Mouse (Mus musculus) heart, embryonic 10.5 days (tissue): ENCODE data around the gene Pitpnm3. TPM values are rescaled to one million over a fixed set of nuclear protein-coding genes. Genes with fewer than 3 reads are reported as not detected.

Experiments
- DNase-seq: peaks from one replicate; pipeline ENCODE4 v3.0.0-alpha.2; 2017; ENCODE audit warnings: low spot score
- H3K27ac ChIP-seq: fragments of 300-500 bp; sonication (generic); 2 replicates; pipeline ENCODE4 v1.5.1; 2016; ENCODE audit warnings: mild to moderate bottlenecking
- H3K27me3 ChIP-seq: fragments of 300-500 bp; sonication (generic); 2 replicates; pipeline ENCODE4 v1.6.1; 2016; ENCODE audit warnings: mild to moderate bottlenecking; ENCODE audit not compliant: poor library complexity, insufficient read depth, severe bottlenecking
- H3K36me3 ChIP-seq: fragments of 300-500 bp; sonication (generic); 2 replicates; pipeline ENCODE4 v1.6.1; 2016; ENCODE audit warnings: mild to moderate bottlenecking, moderate library complexity
- H3K4me1 ChIP-seq: fragments of 300-500 bp; sonication (generic); 2 replicates; pipeline ENCODE4 v1.6.1; 2016; ENCODE audit warnings: mild to moderate bottlenecking
- H3K4me3 ChIP-seq: fragments of 300-500 bp; sonication (generic); 2 replicates; pipeline ENCODE4 v1.5.1; 2016; ENCODE audit warnings: mild to moderate bottlenecking, moderate library complexity
- H3K9me3 ChIP-seq: fragments of 300-500 bp; sonication (generic); 2 replicates; pipeline ENCODE4 v1.6.1; 2016; ENCODE audit warnings: mild to moderate bottlenecking, moderate library complexity
- WGBS: fragments of 180-500 bp; shearing (Covaris S2); methylation state at CpG from one replicate; pipeline ENCODE4 v1.1.7; 2016; 5-methylcytosine and 5-hydroxymethylcytosine counted together
- polyA plus RNA-seq: library from polyadenylated mRNA; unstranded; fragments of >200 nt; fragmentation: Nextera tagmentation; extraction: Ambion mirVana; gene quantifications from 2 replicates; pipeline ENCODE4 v1.2.1, GENCODE M21; 2016

Gene Pitpnm3
- polyA plus RNA-seq, 1 experiment from 2014 or later = 0.20 TPM

- 45% methylated on average over 3 of the region's 3 CpGs for WGBS
- Histone ChIP-seq H3K4me3 (no peak overlapping the region), H3K4me1 (0 out of 2 replicates have a peak, but pooled peaks cover 7% of the 10 kb centered on the region), H3K9me3 (no peaks in the 10 kb centered on the region), H3K36me3 (no peaks in the 10 kb centered on the region), H3K27ac (no peak overlapping the region), H3K27me3 (peaks cover 21% of the 10 kb centered on the region; the same call in 1 of the 2 replicates)
- no peak for DNase-seq
These were observed 57.5 kb downstream of the Pitpnm3 start for GRCm38 (mm10) chr11:72078056-72078455.

DNA sequence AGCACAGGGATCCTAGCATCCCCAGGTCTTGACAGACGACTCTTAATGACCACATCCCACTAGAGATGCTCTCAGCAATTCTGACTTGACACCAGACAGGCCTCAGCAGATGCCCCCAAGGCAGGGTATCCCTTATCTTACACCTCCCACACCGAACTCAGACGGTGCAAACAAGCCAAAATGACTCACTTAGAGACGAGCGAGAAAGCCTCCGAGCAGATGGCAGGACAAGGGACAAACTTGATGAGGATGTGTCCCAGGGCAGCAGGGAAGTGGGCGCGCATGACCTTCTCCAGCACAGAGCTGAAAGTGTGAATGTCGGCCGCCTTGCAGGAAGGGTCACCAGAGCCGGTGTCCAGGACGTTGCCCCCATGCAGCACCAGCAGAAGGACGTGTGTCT is 61.3 kb downstream of the Pitpnm3 start:
- H3K27me3 ChIP-seq = peaks cover 36% of the 10 kb centered on the region; the same call in 1 of the 2 replicates
- no peaks in the 10 kb centered on the region for H3K9me3 ChIP-seq
- H3K4me1 ChIP-seq = 0 out of 2 replicates have a peak, but pooled peaks cover 5% of the 10 kb centered on the region
- no peaks in the 10 kb centered on the region for H3K36me3 ChIP-seq
- DNase-seq = no peak
- no peak overlapping the region for H3K4me3 ChIP-seq
- no peak overlapping the region for H3K27ac ChIP-seq
- 55% methylated on average over 13 of the region's 13 CpGs for WGBS

DNA sequence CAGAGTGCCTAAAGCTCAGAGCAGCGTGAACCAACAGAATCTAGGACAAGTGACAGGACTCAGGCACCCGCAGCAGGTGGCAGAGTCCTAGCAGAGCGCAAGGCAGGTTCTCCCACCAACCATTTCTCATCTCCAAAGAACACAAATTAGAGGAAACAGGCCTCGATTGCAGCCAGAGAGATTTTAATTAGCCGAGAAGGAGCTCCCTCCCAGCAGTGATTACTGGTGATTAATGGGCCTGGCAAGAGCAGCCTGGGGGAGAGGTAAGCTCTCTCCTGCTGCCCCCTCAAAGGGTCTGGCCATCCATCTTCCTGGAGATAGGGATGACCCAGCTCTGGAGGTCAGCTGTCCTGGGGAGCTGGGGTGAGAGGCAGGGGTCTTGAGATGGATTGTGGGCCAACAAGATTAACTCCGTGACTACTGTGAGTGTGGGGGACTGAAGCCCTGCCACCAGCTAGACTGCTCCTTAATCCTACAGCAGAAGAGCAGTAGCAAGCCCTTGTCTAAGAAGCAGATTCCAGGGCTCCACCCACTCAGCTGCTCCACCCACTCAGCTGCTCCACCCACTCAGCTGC is 63.2 kb downstream of the Pitpnm3 start:
- Histone ChIP-seq H3K4me1 (no peaks in the 10 kb centered on the region), H3K27me3 (peaks cover 30% of the 10 kb centered on the region; the same call in 1 of the 2 replicates), H3K27ac (no peak overlapping the region), H3K9me3 (no peaks in the 10 kb centered on the region), H3K36me3 (no peaks in the 10 kb centered on the region), H3K4me3 (no peak overlapping the region)
- no peak for DNase-seq
- WGBS = 43% methylated on average over 6 of the region's 6 CpGs

DNA sequence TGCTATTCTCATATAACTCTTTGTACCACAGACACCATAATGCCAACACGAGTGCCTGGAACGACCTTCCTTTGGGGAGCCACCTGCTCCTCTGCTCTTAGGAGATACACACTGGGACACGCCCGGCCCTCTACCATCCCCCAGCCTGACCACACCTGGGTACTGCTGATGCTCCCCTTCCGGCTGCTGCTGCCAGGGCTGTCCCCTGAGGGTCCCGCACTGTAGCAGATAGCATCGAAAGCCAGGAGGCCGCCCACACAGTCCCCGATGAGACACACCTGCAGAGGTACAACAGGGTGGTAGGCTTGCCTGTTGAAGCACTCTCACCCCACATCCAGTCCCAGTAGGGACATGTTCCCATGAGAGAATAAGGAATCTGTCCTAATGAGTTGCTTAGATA is 64.8 kb downstream of the Pitpnm3 start:
- Histone ChIP-seq H3K27ac (no peak overlapping the region), H3K4me1 (no peaks in the 10 kb centered on the region), H3K27me3 (peaks cover 30% of the 10 kb centered on the region; the same call in 1 of the 2 replicates), H3K9me3 (no peaks in the 10 kb centered on the region), H3K36me3 (no peaks in the 10 kb centered on the region), H3K4me3 (no peak overlapping the region)
- WGBS = 81% methylated on average over 9 of the region's 9 CpGs
- no peak for DNase-seq

DNA sequence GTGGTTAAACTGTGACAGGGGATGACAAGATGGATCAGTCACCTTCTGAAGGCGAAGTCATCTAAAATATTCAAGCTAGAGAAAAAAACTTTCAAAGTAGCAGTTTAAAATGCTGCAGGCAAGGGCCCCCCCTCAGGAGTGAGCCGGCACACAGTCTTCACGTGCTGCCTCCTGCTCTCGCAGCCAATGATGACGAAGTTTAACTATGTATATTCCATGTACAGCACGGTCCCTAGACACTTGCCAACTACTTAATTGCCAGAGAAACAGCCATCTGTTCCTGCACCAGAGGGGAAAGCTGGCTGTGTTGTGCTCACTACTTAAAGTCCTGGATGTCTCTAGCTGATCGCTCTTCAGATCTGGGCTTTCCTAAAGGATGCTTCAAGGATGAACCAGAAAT is 67.6 kb downstream of the Pitpnm3 start:
- H3K27me3 ChIP-seq = peaks cover 19% of the 10 kb centered on the region; the same call in 1 of the 2 replicates
- H3K4me3 ChIP-seq = no peak overlapping the region
- 0 out of 2 replicates have a peak, but pooled peaks cover 2% of the 10 kb centered on the region for H3K36me3 ChIP-seq
- H3K9me3 ChIP-seq = peaks cover 15% of the 10 kb centered on the region
- H3K4me1 ChIP-seq = no peaks in the 10 kb centered on the region
- WGBS = 84% methylated on average over 7 of the region's 7 CpGs
- DNase-seq = no peak
- H3K27ac ChIP-seq = no peak overlapping the region

DNA sequence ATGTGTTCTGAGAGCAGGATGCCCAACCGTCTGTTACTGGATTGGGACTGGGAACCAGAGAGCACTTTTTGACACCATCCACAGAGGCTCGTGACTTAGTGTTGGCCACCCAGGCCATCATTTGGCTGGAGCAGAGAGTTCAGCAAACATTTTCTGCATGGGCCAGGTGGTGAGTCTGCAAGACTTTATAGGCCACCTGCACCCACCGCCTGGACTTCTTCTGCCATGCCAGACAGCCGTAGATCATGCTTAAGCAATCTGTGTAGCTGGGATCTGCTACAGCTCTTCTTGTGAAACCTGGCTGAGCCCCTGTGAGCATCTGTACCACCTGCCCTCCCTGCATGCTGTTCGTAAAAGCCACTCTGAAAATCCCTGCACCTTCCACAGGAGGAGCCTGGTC is 68.3 kb downstream of the Pitpnm3 start:
- Histone ChIP-seq H3K27me3 (peaks cover 15% of the 10 kb centered on the region; the same call in 1 of the 2 replicates), H3K4me1 (no peaks in the 10 kb centered on the region), H3K36me3 (0 out of 2 replicates have a peak, but pooled peaks cover 2% of the 10 kb centered on the region), H3K9me3 (peaks cover 15% of the 10 kb centered on the region), H3K27ac (no peak overlapping the region), H3K4me3 (no peak overlapping the region)
- DNase-seq = no peak
- 78% methylated on average over 5 of the region's 5 CpGs for WGBS

GRCm38 (mm10) chr11:72066330-72066729 is 69.2 kb downstream of the Pitpnm3 start:
- Histone ChIP-seq H3K4me3 (no peak overlapping the region), H3K36me3 (0 out of 2 replicates have a peak, but pooled peaks cover 2% of the 10 kb centered on the region), H3K27ac (no peak overlapping the region), H3K4me1 (0 out of 2 replicates have a peak, but pooled peaks cover under 1% of the 10 kb centered on the region), H3K27me3 (peaks cover 10% of the 10 kb centered on the region; the same call in 1 of the 2 replicates), H3K9me3 (peaks cover 15% of the 10 kb centered on the region)
- DNase-seq = no peak
- WGBS = 42% methylated on average over 6 of the region's 6 CpGs

- Histone ChIP-seq H3K36me3 (0 out of 2 replicates have a peak, but pooled peaks cover 2% of the 10 kb centered on the region), H3K27me3 (peaks cover 3% of the 10 kb centered on the region; the same call in 1 of the 2 replicates), H3K4me1 (0 out of 2 replicates have a peak, but pooled peaks cover 4% of the 10 kb centered on the region), H3K9me3 (peaks cover 15% of the 10 kb centered on the region), H3K27ac (no peak overlapping the region), H3K4me3 (no peak overlapping the region)
- WGBS = 83% methylated on average over 8 of the region's 8 CpGs
- DNase-seq = no peak
These were observed 70.5 kb downstream of the Pitpnm3 start for GRCm38 (mm10) chr11:72065103-72065502.

DNA sequence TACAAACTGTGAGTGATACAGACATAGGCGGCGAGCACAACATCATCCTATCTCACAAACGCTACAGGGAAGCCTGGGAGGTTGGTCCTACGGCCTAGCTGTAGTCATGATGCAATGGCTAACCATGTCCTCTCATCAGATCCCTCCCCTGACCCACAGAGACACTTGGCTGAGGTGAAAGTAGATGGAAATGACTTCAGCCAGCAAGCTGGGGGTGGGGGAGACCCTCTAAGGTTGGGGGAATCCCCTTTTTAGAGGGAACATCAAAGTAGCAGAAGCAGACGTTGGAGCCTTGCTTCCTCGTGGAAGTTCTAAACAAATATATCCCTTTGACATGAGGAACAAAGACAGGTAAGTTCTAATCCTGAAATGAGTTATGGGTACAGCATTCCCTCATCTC is 71.2 kb downstream of the Pitpnm3 start:
- Histone ChIP-seq H3K27ac (no peak overlapping the region), H3K36me3 (0 out of 2 replicates have a peak, but pooled peaks cover 2% of the 10 kb centered on the region), H3K4me1 (0 out of 2 replicates have a peak, but pooled peaks cover 4% of the 10 kb centered on the region), H3K27me3 (no peaks in the 10 kb centered on the region; the same call in 1 of the 2 replicates), H3K4me3 (no peak overlapping the region), H3K9me3 (peaks cover 15% of the 10 kb centered on the region)
- DNase-seq = no peak
- 73% methylated on average over 6 of the region's 6 CpGs for WGBS

DNA sequence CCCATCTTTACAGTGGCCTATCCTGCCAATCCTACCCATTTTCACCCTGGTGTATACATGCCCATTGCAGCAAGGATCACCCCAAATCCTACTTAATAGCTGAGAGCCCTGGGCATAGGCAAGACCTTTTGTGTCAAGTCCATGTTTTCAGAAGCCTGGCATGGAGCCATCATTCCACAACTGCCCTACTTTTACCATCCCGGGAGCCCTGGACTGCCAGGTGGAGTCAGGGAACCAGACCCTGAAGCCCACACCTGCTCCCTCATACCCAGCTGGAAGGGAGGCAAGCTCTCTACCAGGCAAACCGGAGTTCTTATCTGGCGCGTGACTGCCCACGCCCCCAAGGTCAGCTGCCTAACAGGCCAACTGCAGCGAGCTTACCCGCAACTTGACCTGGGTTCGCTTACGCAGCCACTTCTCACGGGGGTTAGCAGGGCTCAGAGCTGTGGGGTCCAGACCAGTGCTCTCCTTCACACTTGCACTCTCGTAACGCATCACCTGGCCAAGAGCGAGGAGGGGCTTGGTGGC is 74.4 kb downstream of the Pitpnm3 start:
- Histone ChIP-seq H3K36me3 (0 out of 2 replicates have a peak, but pooled peaks cover 2% of the 10 kb centered on the region), H3K4me3 (no peak overlapping the region), H3K27ac (no peak overlapping the region), H3K4me1 (0 out of 2 replicates have a peak, but pooled peaks cover 4% of the 10 kb centered on the region), H3K9me3 (peaks cover 15% of the 10 kb centered on the region), H3K27me3 (peaks cover 17% of the 10 kb centered on the region; the same call in 1 of the 2 replicates)
- WGBS = 71% methylated on average over 13 of the region's 13 CpGs
- no peak for DNase-seq

GRCm38 (mm10) chr11:72060416-72060815 is 75.2 kb downstream of the Pitpnm3 start:
- Histone ChIP-seq H3K9me3 (peaks cover 15% of the 10 kb centered on the region), H3K4me1 (0 out of 2 replicates have a peak, but pooled peaks cover 4% of the 10 kb centered on the region), H3K4me3 (no peak overlapping the region), H3K27me3 (peaks cover 20% of the 10 kb centered on the region; the same call in 1 of the 2 replicates), H3K27ac (no peak overlapping the region), H3K36me3 (0 out of 2 replicates have a peak, but pooled peaks cover 2% of the 10 kb centered on the region)
- DNase-seq = no peak
- 75% methylated on average over 9 of the region's 9 CpGs for WGBS

DNA sequence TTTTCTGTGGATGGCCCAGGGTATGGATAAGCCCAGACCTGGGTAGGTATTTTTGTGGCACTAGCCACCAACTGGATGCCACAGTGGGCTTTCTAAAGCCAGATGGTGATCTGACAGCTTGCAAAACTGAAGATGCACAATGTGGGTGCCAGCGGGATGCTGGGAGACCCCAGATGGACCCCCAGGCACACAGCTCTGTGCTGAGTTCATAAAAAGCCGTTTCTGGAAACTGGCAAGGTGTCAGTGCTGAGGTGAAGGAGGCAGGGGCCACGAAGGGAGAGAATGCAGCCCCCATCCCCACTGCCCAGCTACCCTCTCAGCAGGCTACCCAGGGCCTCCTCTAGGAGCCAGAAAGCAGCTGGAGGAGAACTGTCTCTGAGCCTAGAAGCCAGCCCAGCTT is 78.4 kb downstream of the Pitpnm3 start:
- H3K4me3 ChIP-seq = no peak overlapping the region
- DNase-seq = no peak
- WGBS = 64% methylated on average over 3 of the region's 3 CpGs
- H3K9me3 ChIP-seq = no peaks in the 10 kb centered on the region
- no peak overlapping the region for H3K27ac ChIP-seq
- H3K36me3 ChIP-seq = no peaks in the 10 kb centered on the region
- 0 out of 2 replicates have a peak, but pooled peaks cover 6% of the 10 kb centered on the region for H3K4me1 ChIP-seq
- peaks cover 39% of the 10 kb centered on the region for H3K27me3 ChIP-seq

DNA sequence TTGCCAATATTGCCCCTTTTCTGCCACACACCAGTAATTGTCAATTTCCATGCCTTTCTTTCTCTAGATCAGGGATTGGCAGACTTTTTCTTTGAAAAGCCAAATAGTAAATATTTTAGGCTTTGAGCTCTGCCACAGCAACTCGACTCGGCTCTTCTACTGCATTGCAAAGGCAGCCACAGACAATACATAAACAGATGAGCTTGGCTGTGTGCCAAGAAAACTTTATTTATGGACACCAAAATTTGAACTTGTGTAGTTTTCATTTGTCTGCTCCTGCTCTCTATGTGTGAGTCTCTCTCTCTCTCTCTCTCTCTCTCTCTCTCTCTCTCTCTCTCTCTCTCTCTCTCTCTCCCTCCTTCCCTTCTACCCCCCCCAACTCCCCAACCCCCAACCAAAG is 80.4 kb downstream of the Pitpnm3 start:
- WGBS = 60% methylated on average over 2 of the region's 2 CpGs
- no peaks in the 10 kb centered on the region for H3K9me3 ChIP-seq
- H3K27ac ChIP-seq = no peak overlapping the region
- H3K4me3 ChIP-seq = no peak overlapping the region
- peaks cover 18% of the 10 kb centered on the region for H3K4me1 ChIP-seq
- H3K36me3 ChIP-seq = no peaks in the 10 kb centered on the region
- peaks cover 58% of the 10 kb centered on the region for H3K27me3 ChIP-seq
- no peak for DNase-seq
